Mouse (Mus musculus) CH12.LX (cell line): ENCODE results near the gene Ccdc114. TPM values are rescaled to one million over a fixed set of nuclear protein-coding genes. Genes with fewer than 3 reads are reported as not detected.

Source experiments
- DNase-seq: peaks from one replicate; pipeline ENCODE4 v3.0.0-alpha.2; 2013; ENCODE audit errors: extremely low read depth
- H3K27ac ChIP-seq: 2 replicates; pipeline ENCODE4 v1.5.1; 2012; ENCODE audit warnings: low read depth, mild to moderate bottlenecking, control low read depth, moderate library complexity; ENCODE audit not compliant: insufficient read depth
- H3K27me3 ChIP-seq: replicated peaks from 2 replicates; pipeline ENCODE3; 2012; ENCODE audit warnings: inconsistent platforms
- H3K36me3 ChIP-seq, 2 experiments: replicated peaks in 1 of 2; 2 replicates each; pipeline versions ENCODE3 to v1.6.1; 2012; ENCODE audit warnings: inconsistent platforms in 1 of 2, low read length in 1 of 2, mild to moderate bottlenecking in 1 of 2, mixed read lengths in 1 of 2, moderate library complexity in 1 of 2; ENCODE audit not compliant: control insufficient read depth in 1 of 2, insufficient read depth in 1 of 2
- H3K4me1 ChIP-seq, 2 experiments: 2 replicates each; pipeline ENCODE4 v1.6.1; 2012; ENCODE audit warnings: inconsistent platforms in 1 of 2, moderate library complexity in 1 of 2; ENCODE audit not compliant: insufficient read depth in 2 of 2, control insufficient read depth in 1 of 2
- H3K4me2 ChIP-seq: 2 replicates; pipeline ENCODE4 v1.6.1; 2012; ENCODE audit warnings: low read depth, mild to moderate bottlenecking, control low read depth; ENCODE audit not compliant: poor library complexity, insufficient read depth, severe bottlenecking
- H3K4me3 ChIP-seq, 3 experiments: fragments of 150-350 bp in 1 of 3; sonication (generic) in 1 of 3; replicated peaks in 1 of 3; 2 replicates each; pipeline versions ENCODE3 to v1.5.1; 2011 to 2012; ENCODE audit warnings: low read depth in 2 of 3, low read length in 2 of 3, mild to moderate bottlenecking in 2 of 3, moderate library complexity in 2 of 3, control low read depth in 1 of 3, improper control_type of control experiment in 1 of 3, inconsistent platforms in 1 of 3, mixed read lengths in 1 of 3; ENCODE audit not compliant: poor library complexity in 1 of 3
- H3K79me2 ChIP-seq: replicated peaks from 2 replicates; pipeline ENCODE4 v1.6.1; 2012; ENCODE audit warnings: mild to moderate bottlenecking, moderate library complexity; ENCODE audit not compliant: control insufficient read depth, poor library complexity, insufficient read depth, severe bottlenecking; ENCODE audit errors: extremely low read depth
- H3K9ac ChIP-seq: 2 replicates; pipeline ENCODE4 v1.6.1; 2012; ENCODE audit warnings: low read depth, mild to moderate bottlenecking, control low read depth, moderate library complexity; ENCODE audit not compliant: insufficient read depth
- H3K9me3 ChIP-seq: replicated peaks from 2 replicates; pipeline ENCODE3; 2012; ENCODE audit warnings: low read length, inconsistent platforms, mixed read lengths
- CHD2 ChIP-seq: IDR thresholded peaks from 2 replicates; pipeline ENCODE4 v1.6.1; 2011; ENCODE audit warnings: low read length, improper control_type of control experiment
- CTCF ChIP-seq, 2 experiments: IDR thresholded peaks in 1 of 2; conservative IDR thresholded peaks in 1 of 2; 2 replicates each; pipeline ENCODE4 v1.5.1; 2011 to 2012; ENCODE audit warnings: low read depth in 2 of 2, low read length in 2 of 2, improper control_type of control experiment in 1 of 2, inconsistent platforms in 1 of 2, mild to moderate bottlenecking in 1 of 2, moderate library complexity in 1 of 2
- EP300 ChIP-seq: IDR thresholded peaks from 2 replicates; pipeline ENCODE4 v1.6.1; 2011; ENCODE audit warnings: low read length, improper control_type of control experiment
- GABPA ChIP-seq: IDR thresholded peaks from 2 replicates; pipeline ENCODE4 v1.6.1; 2012; ENCODE audit warnings: low read depth, low read length, improper control_type of control experiment, inconsistent platforms; ENCODE audit not compliant: insufficient replicate concordance
- HCFC1 ChIP-seq: IDR thresholded peaks from 2 replicates; pipeline ENCODE4 v1.6.1; 2012; ENCODE audit warnings: low read depth, mild to moderate bottlenecking, inconsistent platforms, low read length, improper control_type of control experiment
- IRF4 ChIP-seq: IDR thresholded peaks from 2 replicates; pipeline ENCODE4 v1.6.1; 2014; ENCODE audit warnings: low read depth, mild to moderate bottlenecking, inconsistent platforms, low read length, improper control_type of control experiment
- MAZ ChIP-seq: IDR thresholded peaks from 2 replicates; pipeline ENCODE4 v1.6.1; 2012; ENCODE audit warnings: low read depth, mild to moderate bottlenecking, inconsistent platforms, low read length, improper control_type of control experiment, moderate library complexity
- MEF2A ChIP-seq: IDR thresholded peaks from 2 replicates; pipeline ENCODE4 v1.6.1; 2014; ENCODE audit warnings: low read depth, mild to moderate bottlenecking, inconsistent platforms, low read length, improper control_type of control experiment, borderline replicate concordance
- NRF1 ChIP-seq: IDR thresholded peaks from 2 replicates; pipeline ENCODE4 v1.6.1; 2014; ENCODE audit warnings: low read depth, mild to moderate bottlenecking, inconsistent platforms, low read length, improper control_type of control experiment, moderate library complexity
- PAX5 ChIP-seq: IDR thresholded peaks from 2 replicates; pipeline ENCODE4 v1.6.1; 2012; ENCODE audit warnings: low read length, inconsistent platforms, mixed read lengths
- RAD21 ChIP-seq: IDR thresholded peaks from 2 replicates; pipeline ENCODE4 v1.6.1; 2011; ENCODE audit warnings: low read depth, mild to moderate bottlenecking, low read length, improper control_type of control experiment, moderate library complexity
- SMC3 ChIP-seq: IDR thresholded peaks from 2 replicates; pipeline ENCODE4 v1.6.1; 2011; ENCODE audit warnings: low read depth, low read length, improper control_type of control experiment
- USF1 ChIP-seq: IDR thresholded peaks from 2 replicates; pipeline ENCODE4 v1.6.1; 2014; ENCODE audit warnings: low read depth, mild to moderate bottlenecking, inconsistent platforms, low read length, improper control_type of control experiment
- ZKSCAN1 ChIP-seq: IDR thresholded peaks from 2 replicates; pipeline ENCODE4 v1.6.1; 2012; ENCODE audit warnings: low read depth, inconsistent platforms, low read length, improper control_type of control experiment, borderline replicate concordance
- dilution Hi-C: fragments of 300-500 bp; cut with MboI; formaldehyde crosslinking; loops from 2 replicates; pipeline ENCODE4 v1.14.3; 2020; ENCODE audit warnings: low sequenced_read_pairs; ENCODE audit not compliant: extremely low pct_unique_long_range_greater_than_20kb, extremely low pct_ligation_motif_present
- in situ Hi-C: fragments of 300-500 bp; cut with MboI; formaldehyde crosslinking; loops from 3 replicates; pipeline ENCODE4 v1.14.3; 2019; ENCODE audit warnings: low sequenced_read_pairs, low pct_ligation_motif_present, low pct_unique_long_range_greater_than_20kb, mixed read lengths
- polyA plus RNA-seq: library from polyadenylated mRNA; unstranded; fragments of >175 nt; gene quantifications from 2 replicates; pipeline ENCODE4 v1.2.1, GENCODE M21; 2012; ENCODE audit warnings: low read depth; ENCODE audit not compliant: insufficient read length
- total RNA-seq, 2 experiments: library from RNA; depleted of rRNA; stranded (reverse); fragments of 300-350 nt in 1 of 2; fragments of >200 nt in 1 of 2; gene quantifications; 2 replicates each; pipeline ENCODE4 v1.2.3; 2012 to 2014

Gene Ccdc114
- total and polyA plus RNA-seq, 3 experiments, result 0.11 TPM; not detected in 2

GRCm38 (mm10) chr7:45917926-45918325, 5.9 kb upstream of the Ccdc114 start:
- dilution Hi-C loops (no loop called here), in situ Hi-C loops (no loop called here)
- Histone ChIP-seq H3K4me2 (no peak overlapping the region), H3K36me3 (peaks cover 0 to 54% of the 10 kb centered on the region in 2 experiments), H3K4me3 (no peak overlapping the region), H3K27ac (no peak overlapping the region), H3K27me3 (no peaks in the 10 kb centered on the region), H3K4me1 (peaks cover 2 to 61% of the 10 kb centered on the region in 2 experiments; a peak in 3 of 4 replicates), H3K79me2 (no peaks in the 10 kb centered on the region), H3K9ac (no peak overlapping the region), H3K9me3 (no peaks in the 10 kb centered on the region)
- DNase-seq, result no peak
- TF ChIP-seq MEF2A (no peak), SMC3 (no peak), ZKSCAN1 (no peak), MAZ (no peak), NRF1 (no peak), PAX5 (no peak), CHD2 (no peak), HCFC1 (no peak), EP300 (no peak)
- TF ChIP-seq, all 38 proteins: peak for 0

DNA sequence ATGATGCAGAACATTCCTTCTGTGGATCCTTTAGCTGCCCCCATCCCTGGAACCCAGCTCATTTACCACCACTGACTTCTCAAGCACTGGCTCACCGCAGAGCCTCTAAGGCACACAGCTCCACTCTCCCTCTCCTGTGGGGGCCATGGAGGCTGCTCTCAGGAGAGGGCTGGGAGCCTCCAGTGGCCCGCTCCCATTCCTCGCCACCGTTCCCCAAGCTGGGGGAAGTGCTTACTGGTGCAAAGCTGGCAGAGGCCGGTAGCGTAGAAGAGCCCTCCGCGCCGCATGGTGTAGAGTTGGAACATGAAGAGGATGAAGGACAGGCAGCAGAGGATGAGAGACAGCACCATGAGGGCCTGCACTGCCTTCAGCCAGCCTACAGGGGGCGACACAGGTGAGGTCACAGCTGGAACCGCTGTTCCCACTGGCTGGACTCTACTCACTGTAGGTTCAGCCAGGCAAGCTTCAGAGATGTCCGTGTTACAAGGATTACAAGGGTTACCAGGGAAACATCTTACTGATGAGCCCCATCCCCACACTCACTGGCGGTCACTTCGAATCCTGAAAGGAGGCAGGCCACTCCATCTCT, 4.7 kb upstream of the Ccdc114 start:
- Histone ChIP-seq H3K36me3 (peaks cover 0 to 42% of the 10 kb centered on the region in 2 experiments), H3K4me2 (no peak overlapping the region), H3K9ac (no peak overlapping the region), H3K79me2 (no peaks in the 10 kb centered on the region), H3K27me3 (no peaks in the 10 kb centered on the region), H3K4me3 (peak overlapping the region in 1 of 3 experiments; percentile 59), H3K27ac (no peak overlapping the region), H3K9me3 (peaks cover 4% of the 10 kb centered on the region), H3K4me1 (peaks cover 2 to 68% of the 10 kb centered on the region in 2 experiments; a peak in 3 of 4 replicates)
- dilution Hi-C loops (no loop called here), in situ Hi-C loops (no loop called here)
- TF ChIP-seq SMC3 (peak; percentile 19; the same call in 1 of the 2 replicates), RAD21 (peak; percentile 11), CTCF (conservative IDR thresholded peaks at IDR 0.05 in 1 of 2, IDR thresholded peaks at IDR 0.05 in 1 of 2; ENCODE audit: low read depth in 2 of 2, low read length in 2 of 2) (peak; percentile 61 to 94), USF1 (no peak)
- DNase-seq, result no peak

- H3K27ac ChIP-seq, result no peak overlapping the region
- DNase-seq, result no peak
- no peaks in the 10 kb centered on the region for H3K79me2 ChIP-seq
- in situ Hi-C loops (loop anchor here (10.0 kb wide), 1 partner anchor 185 kb away; no protein-coding TSS in a partner anchor), dilution Hi-C loops (no loop called here)
- no peak overlapping the region for H3K9ac ChIP-seq
- peaks cover 2 to 68% of the 10 kb centered on the region in 2 experiments; a peak in 3 of 4 replicates for H3K4me1 ChIP-seq
- H3K9me3 ChIP-seq, result peaks cover 10% of the 10 kb centered on the region
- H3K36me3 ChIP-seq, result peaks cover 0 to 37% of the 10 kb centered on the region in 2 experiments
- H3K4me3 ChIP-seq, result peak overlapping the region in 2 of 3 experiments; percentile 59 to 64
- no peak overlapping the region for H3K4me2 ChIP-seq
- H3K27me3 ChIP-seq, result no peaks in the 10 kb centered on the region
- TF ChIP-seq IRF4 (no peak), USF1 (no peak), SMC3 (no peak), GABPA (no peak)
These were observed 4.1 kb upstream of the Ccdc114 start for GRCm38 (mm10) chr7:45919761-45920160.
